Mouse (Mus musculus) heart, embryonic 13.5 days (tissue): ENCODE results near the gene Atp10b. TPM values are rescaled to one million over a fixed set of nuclear protein-coding genes. Genes with fewer than 3 reads are reported as not detected.

Source experiments
- ATAC-seq: fragments of 200-750 bp; cut with Nextera tagmentation; 2 replicates; pipeline ENCODE4 v1.8.0; 2017; ENCODE audit warnings: moderate TSS enrichment; ENCODE audit not compliant: insufficient number of reproducible peaks, low FRiP score, low TSS enrichment; ENCODE audit errors: extremely low read depth
- H3K27ac ChIP-seq: fragments of 300-500 bp; sonication (generic); replicated peaks from 2 replicates; pipeline ENCODE4 v1.5.1; 2015; ENCODE audit warnings: moderate library complexity, mild to moderate bottlenecking, inconsistent platforms
- H3K27me3 ChIP-seq: fragments of 300-500 bp; sonication (generic); replicated peaks from 2 replicates; pipeline ENCODE4 v1.6.1; 2015; ENCODE audit warnings: mild to moderate bottlenecking, inconsistent platforms
- H3K36me3 ChIP-seq: fragments of 300-500 bp; sonication (generic); 2 replicates; pipeline ENCODE4 v1.6.1; 2015; ENCODE audit warnings: mild to moderate bottlenecking, inconsistent platforms
- H3K4me1 ChIP-seq: fragments of 300-500 bp; sonication (generic); 2 replicates; pipeline ENCODE4 v1.6.1; 2015; ENCODE audit warnings: inconsistent platforms
- H3K4me2 ChIP-seq: fragments of 300-500 bp; sonication (generic); 2 replicates; pipeline ENCODE4 v1.6.1; 2015; ENCODE audit warnings: inconsistent platforms, mild to moderate bottlenecking, moderate library complexity
- H3K4me3 ChIP-seq: fragments of 300-500 bp; sonication (generic); 2 replicates; pipeline ENCODE4 v1.5.1; 2015; ENCODE audit warnings: moderate library complexity, mild to moderate bottlenecking, inconsistent platforms
- H3K9ac ChIP-seq: fragments of 300-500 bp; sonication (generic); 2 replicates; pipeline ENCODE4 v1.6.1; 2015; ENCODE audit warnings: inconsistent platforms, mild to moderate bottlenecking, moderate library complexity
- H3K9me3 ChIP-seq: fragments of 300-500 bp; sonication (generic); 2 replicates; pipeline ENCODE4 v1.6.1; 2016; ENCODE audit warnings: inconsistent platforms
- WGBS: fragments of 180-500 bp; shearing (Covaris S2); methylation state at CpG from one replicate; pipeline ENCODE4 v1.1.7; 2015; ENCODE audit warnings: mixed read lengths; 5-methylcytosine and 5-hydroxymethylcytosine counted together
- polyA plus RNA-seq: library from polyadenylated mRNA; unstranded; fragments of >200 nt; fragmentation: Nextera tagmentation; extraction: Ambion mirVana; gene quantifications from 2 replicates; pipeline ENCODE4 v1.2.1, GENCODE M21; 2015

The Atp10b gene
- polyA plus RNA-seq, 1 experiment from 2014 or later = 0.03 TPM

DNA sequence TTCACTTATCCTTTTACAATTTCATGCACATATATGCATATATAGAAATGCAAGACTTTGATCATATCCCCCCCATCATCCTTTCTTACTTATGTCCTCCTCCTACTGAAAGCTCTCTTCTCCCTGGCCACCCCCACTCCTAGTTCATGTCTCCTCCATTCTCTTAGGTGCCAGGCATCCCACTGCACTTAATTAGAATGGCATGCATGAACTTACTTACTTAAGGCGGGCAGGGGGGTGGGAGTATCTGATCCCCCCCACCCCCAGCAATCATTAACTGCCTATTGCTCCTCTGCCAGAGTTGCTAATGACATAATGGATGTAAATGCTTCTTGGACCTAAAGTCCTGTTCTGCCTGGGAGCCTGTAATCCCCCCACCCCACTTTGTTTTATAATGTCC is 9.1 kb downstream of the Atp10b start:
- H3K4me3 ChIP-seq = no peak overlapping the region
- ATAC-seq = no peak
- H3K27me3 ChIP-seq = no peaks in the 10 kb centered on the region
- no peaks in the 10 kb centered on the region for H3K9me3 ChIP-seq
- no peak overlapping the region for H3K9ac ChIP-seq
- H3K36me3 ChIP-seq = no peaks in the 10 kb centered on the region
- H3K4me1 ChIP-seq = no peaks in the 10 kb centered on the region
- H3K27ac ChIP-seq = no peak overlapping the region
- WGBS = 52% methylated on average over 1 of the region's 1 CpGs
- H3K4me2 ChIP-seq = no peak overlapping the region

DNA sequence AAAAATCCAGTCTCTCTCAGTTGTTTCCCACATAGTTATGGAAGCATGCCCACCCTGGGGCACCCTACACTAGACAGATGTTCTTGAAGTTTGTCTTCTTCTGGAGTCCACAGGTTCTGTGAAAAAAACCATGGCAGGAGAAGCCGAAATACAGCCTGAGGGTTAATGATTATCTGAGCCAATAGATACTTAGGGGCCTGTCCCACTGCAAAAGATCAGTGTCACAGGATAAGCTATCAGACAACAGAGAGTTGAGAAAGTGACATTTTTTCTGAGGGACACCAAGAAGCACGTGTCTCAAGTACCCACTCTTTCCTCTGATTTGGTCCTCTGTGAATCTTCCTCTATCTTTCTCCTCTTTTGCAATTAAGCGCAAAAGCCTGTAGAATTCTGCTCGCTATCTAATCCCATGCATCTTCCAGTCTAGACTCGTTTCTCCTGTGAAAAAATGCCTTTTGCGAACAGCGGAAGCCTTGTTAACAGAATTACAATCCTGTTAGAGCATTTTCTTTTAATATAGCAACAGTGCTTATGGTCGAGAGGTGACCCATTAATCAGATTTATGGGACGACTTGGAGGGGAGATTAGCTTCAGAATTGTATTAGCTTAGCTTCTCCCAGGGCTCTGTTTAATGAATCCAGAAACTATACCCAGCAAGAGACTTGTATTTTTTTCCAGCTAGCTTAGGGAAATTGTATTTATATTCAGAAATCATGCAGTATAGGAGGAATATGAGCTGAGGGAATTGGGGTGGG is 10.7 kb downstream of the Atp10b start:
- Histone ChIP-seq H3K36me3 (no peaks in the 10 kb centered on the region), H3K4me2 (no peak overlapping the region), H3K4me3 (no peak overlapping the region), H3K27ac (no peak overlapping the region), H3K9me3 (no peaks in the 10 kb centered on the region), H3K27me3 (no peaks in the 10 kb centered on the region), H3K9ac (no peak overlapping the region), H3K4me1 (no peaks in the 10 kb centered on the region)
- no peak for ATAC-seq
- 62% methylated on average over 9 of the region's 9 CpGs for WGBS

DNA sequence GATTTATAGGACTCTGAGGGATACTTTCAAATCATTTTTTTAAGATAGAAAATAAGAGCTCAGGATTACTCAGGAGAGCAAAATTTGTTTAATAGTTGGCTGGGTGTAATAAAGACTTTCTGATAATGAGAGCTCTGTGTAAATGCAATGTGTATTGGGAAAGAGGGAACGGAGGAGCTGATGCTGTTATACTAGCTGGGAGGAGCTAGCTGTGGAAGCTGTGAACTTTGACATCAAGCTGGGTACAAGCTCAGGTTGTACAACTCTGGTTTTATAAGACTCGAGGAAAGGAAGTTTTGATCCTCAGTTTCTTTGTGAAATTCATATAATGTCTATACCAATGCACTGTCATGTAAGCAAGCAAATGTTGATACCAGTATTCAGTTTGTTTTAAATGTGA is 20.9 kb downstream of the Atp10b start:
- no peaks in the 10 kb centered on the region for H3K9me3 ChIP-seq
- no peak overlapping the region for H3K9ac ChIP-seq
- H3K4me3 ChIP-seq = no peak overlapping the region
- no peak for ATAC-seq
- no peak overlapping the region for H3K27ac ChIP-seq
- WGBS = 67% methylated on average over 2 of the region's 2 CpGs
- H3K27me3 ChIP-seq = no peaks in the 10 kb centered on the region
- H3K4me1 ChIP-seq = no peaks in the 10 kb centered on the region
- H3K36me3 ChIP-seq = no peaks in the 10 kb centered on the region
- H3K4me2 ChIP-seq = no peak overlapping the region

DNA sequence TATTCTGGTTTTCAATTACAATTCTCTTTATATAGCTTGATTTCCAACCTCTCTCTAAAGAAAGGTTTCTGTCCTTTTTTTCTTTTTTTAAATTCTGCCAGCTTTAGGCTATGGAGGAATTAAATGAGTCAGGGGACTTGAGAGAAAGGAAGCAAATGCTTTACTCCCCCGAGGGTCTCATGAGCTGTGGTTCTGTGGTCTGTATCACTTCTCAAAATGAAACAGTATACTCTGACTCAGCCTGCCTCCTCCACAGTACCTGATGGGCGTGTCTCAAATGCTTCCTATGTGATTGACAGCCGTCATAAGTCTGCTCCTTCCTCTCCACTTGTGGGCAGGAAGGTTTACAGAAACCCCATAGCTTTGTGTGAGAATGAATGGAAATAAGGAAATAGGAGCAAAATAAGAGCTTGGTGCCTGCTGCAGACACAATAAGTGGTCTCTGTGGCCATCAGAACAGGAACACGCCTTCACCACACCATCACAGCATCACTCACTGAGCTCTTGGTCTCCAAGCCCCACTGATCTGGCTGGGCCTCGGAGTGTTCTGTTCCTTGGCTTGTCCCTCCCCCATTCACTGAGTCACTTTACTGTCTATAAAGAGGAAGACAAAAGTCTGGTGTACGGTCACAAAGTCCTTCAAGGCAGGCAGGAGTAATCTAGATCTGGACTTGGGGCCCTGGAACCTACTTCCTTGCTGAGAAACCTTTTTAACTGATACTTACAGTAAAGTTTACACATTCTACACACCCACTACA is 24.9 kb downstream of the Atp10b start:
- WGBS = 61% methylated on average over 6 of the region's 6 CpGs
- no peaks in the 10 kb centered on the region for H3K4me1 ChIP-seq
- no peaks in the 10 kb centered on the region for H3K36me3 ChIP-seq
- H3K27me3 ChIP-seq = no peaks in the 10 kb centered on the region
- H3K9me3 ChIP-seq = no peaks in the 10 kb centered on the region
- no peak overlapping the region for H3K27ac ChIP-seq
- no peak overlapping the region for H3K9ac ChIP-seq
- no peak overlapping the region for H3K4me3 ChIP-seq
- ATAC-seq = no peak
- H3K4me2 ChIP-seq = no peak overlapping the region

DNA sequence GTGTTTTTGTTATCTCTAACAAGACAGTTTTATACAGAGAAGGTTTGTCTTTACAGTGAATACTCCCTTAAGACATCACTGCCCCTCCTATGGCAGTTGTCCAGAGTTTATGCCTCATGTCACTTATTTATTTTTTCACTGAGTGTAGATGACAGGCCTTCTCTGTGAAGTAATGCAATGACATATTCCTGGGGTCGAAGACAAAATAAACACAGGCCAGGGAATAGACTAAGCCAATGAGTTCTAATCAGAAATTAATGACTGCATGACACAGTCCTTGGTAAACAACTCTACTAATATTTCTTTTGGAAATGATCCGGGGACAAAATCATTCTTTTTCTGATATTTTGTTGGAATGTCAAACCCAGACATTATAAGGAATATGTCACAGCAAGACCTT is 32.7 kb downstream of the Atp10b start:
- WGBS = 46% methylated on average over 2 of the region's 2 CpGs
- H3K27me3 ChIP-seq = no peaks in the 10 kb centered on the region
- no peak for ATAC-seq

DNA sequence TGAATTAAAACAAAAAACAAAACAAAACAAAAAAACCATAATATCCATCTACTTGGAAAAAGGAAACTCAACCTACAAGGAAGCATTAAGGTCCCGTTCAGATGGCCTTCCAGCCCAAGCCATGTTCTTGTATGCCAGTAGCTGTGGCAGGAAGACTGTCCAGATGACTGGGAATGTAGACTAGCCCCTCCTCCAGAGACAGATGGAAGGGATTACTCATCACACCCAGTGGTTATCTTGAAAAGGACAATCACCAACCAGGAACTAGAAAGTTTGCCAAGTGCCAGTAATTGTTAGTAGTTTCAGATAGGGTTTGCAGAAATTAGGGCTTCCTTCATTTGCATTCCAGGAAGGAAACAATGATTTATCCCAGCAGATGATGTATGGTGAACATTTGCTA is 33.1 kb downstream of the Atp10b start:
- 37% methylated on average over 1 of the region's 1 CpGs for WGBS
- H3K4me3 ChIP-seq = no peak overlapping the region
- no peak overlapping the region for H3K9ac ChIP-seq
- H3K27me3 ChIP-seq = no peaks in the 10 kb centered on the region
- H3K9me3 ChIP-seq = no peaks in the 10 kb centered on the region
- ATAC-seq = no peak
- H3K27ac ChIP-seq = no peak overlapping the region
- H3K36me3 ChIP-seq = no peaks in the 10 kb centered on the region
- peaks cover 8% of the 10 kb centered on the region; the same call in 1 of the 2 replicates for H3K4me1 ChIP-seq
- no peak overlapping the region for H3K4me2 ChIP-seq

More for the DNA sequence above, 32.7 kb downstream of the Atp10b start:
- Histone ChIP-seq H3K9me3 (no peaks in the 10 kb centered on the region), H3K27ac (no peak overlapping the region), H3K4me3 (no peak overlapping the region), H3K4me2 (no peak overlapping the region), H3K4me1 (peaks cover 8% of the 10 kb centered on the region; the same call in 1 of the 2 replicates), H3K36me3 (no peaks in the 10 kb centered on the region), H3K9ac (no peak overlapping the region)

DNA sequence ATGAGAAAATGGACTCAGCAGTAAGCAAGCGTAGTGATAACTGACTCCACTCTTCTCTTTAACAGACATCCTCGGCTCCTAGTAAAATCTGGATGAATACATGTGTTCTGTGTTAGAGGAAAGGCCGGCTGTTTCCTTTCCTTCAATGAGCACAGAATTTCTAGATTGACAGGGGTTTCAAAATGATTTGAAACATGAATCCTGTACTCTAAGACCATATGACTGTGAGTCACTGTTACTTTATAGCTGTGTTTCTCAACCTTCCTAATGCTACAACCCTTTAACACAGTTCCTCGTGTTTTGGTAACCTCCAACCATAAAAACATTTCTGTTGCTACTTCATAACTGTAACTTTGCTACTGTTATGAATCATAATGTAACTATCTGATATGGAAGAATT is 33.8 kb downstream of the Atp10b start:
- Histone ChIP-seq H3K27me3 (no peaks in the 10 kb centered on the region), H3K9me3 (no peaks in the 10 kb centered on the region), H3K4me3 (no peak overlapping the region), H3K9ac (no peak overlapping the region), H3K36me3 (no peaks in the 10 kb centered on the region), H3K27ac (no peak overlapping the region), H3K4me1 (peaks cover 8% of the 10 kb centered on the region; the same call in 1 of the 2 replicates), H3K4me2 (no peak overlapping the region)
- 61% methylated on average over 4 of the region's 4 CpGs for WGBS
- ATAC-seq = no peak

DNA sequence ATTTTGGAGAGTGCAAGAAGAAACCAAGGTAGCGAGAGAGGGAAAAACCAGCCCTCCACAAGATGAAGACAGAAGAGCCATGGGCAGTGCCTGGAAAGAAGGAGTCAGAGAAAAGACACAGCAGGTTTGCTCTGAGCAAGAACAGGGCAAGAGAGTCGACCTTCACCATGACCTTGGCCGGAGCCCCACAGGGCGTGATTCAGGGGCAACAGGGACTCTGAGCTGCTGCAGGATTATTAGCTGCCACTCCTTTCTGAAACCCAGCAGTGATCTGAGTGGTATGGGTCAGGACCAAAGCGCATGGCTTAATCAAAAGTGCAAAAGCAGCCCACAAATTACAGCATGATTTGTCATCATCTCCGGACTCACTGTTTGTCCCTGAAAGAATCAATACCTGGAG is 36.6 kb downstream of the Atp10b start:
- Histone ChIP-seq H3K4me1 (peaks cover 8% of the 10 kb centered on the region; the same call in 1 of the 2 replicates), H3K9ac (no peak overlapping the region), H3K27me3 (no peaks in the 10 kb centered on the region), H3K9me3 (no peaks in the 10 kb centered on the region), H3K4me2 (no peak overlapping the region), H3K36me3 (no peaks in the 10 kb centered on the region), H3K27ac (no peak overlapping the region), H3K4me3 (no peak overlapping the region)
- no peak for ATAC-seq
- WGBS = 52% methylated on average over 6 of the region's 6 CpGs

DNA sequence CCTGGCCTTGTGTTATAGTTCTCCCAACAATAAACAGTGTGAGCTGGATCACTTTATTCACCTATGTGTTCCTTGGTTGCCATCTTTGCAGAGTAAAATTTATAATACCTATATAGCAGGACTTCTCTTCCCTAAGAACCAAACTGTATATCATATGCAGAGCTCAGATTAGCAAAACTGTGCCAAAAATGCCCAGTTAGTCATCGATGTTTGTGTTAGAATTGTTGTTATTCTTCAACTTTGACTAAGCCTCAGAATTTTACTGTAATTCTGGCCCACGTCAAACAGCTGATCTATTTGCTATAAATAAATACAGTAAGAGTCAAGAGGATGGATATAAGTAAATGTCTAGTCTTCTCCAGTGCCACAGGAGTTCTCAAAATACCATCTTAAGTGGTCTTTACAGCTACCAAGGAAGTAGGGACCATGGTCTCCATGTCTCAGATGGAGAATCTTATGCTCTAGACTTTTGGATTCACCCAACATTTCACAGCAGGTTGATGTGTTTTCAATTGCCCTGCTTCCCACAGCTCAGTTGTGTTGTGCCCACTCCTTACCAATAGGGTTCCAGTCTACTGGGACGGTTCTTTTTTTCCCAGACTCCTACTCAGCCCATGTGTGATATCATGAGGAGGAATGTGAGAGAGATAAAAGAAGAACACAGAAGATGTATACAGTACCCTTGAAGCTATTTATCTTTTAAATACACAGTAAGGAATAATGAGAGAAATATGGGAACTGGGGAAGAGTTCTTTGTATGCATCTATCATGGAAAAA is 40.3 kb downstream of the Atp10b start:
- Histone ChIP-seq H3K27ac (no peak overlapping the region), H3K9ac (no peak overlapping the region), H3K4me1 (0 out of 2 replicates have a peak, but pooled peaks cover 3% of the 10 kb centered on the region), H3K27me3 (no peaks in the 10 kb centered on the region), H3K9me3 (no peaks in the 10 kb centered on the region), H3K4me3 (no peak overlapping the region), H3K36me3 (no peaks in the 10 kb centered on the region), H3K4me2 (no peak overlapping the region)
- WGBS = 80% methylated on average over 3 of the region's 3 CpGs
- ATAC-seq = no peak

DNA sequence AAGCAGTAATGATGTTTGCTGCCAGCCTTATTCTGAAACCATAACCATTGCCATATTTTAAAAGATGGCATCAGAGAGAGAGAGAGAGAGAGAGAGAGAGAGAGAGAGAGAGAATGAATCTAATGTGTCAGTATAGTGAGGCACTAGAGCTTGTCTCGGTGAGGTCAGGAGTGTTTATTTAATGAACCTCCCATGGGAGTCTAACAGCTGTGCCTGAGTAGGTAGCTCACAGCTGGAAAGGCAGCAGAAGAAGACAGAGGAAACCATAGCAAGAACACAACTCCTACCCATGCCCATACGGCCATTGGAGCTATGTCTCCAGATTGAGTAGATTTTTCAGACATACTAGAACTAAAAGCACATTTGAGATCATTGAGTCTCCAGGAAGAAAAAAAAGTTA is 49.1 kb downstream of the Atp10b start:
- 71% methylated on average over 2 of the region's 2 CpGs for WGBS
- no peak for ATAC-seq

DNA sequence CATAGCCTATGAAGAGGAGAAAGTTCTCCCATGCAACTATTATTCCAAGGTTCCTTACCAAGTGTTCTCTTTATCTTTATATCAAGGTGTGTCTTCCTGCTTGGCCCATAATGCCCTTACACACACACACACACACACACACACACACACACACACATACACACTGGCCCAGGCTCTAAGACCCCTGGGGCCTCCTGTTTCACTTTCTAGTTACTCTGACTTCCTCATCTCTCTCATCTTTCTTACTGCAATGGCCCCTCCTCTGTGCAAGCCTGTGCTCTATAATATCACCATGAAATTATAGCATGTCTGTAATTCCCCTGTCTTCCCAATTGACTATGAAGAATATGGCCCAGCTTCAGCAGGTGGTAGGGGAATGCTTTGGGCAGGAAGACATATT is 49.7 kb downstream of the Atp10b start:
- Histone ChIP-seq H3K4me2 (no peak overlapping the region), H3K9me3 (no peaks in the 10 kb centered on the region), H3K4me1 (no peaks in the 10 kb centered on the region), H3K4me3 (no peak overlapping the region), H3K9ac (no peak overlapping the region), H3K27ac (no peak overlapping the region), H3K36me3 (no peaks in the 10 kb centered on the region), H3K27me3 (no peaks in the 10 kb centered on the region)
- ATAC-seq = no peak

More for the DNA sequence above, 49.1 kb downstream of the Atp10b start:
- no peaks in the 10 kb centered on the region for H3K27me3 ChIP-seq
- H3K27ac ChIP-seq = no peak overlapping the region
- no peaks in the 10 kb centered on the region for H3K9me3 ChIP-seq
- H3K9ac ChIP-seq = no peak overlapping the region
- no peak overlapping the region for H3K4me3 ChIP-seq
- no peaks in the 10 kb centered on the region for H3K4me1 ChIP-seq
- no peaks in the 10 kb centered on the region for H3K36me3 ChIP-seq
- no peak overlapping the region for H3K4me2 ChIP-seq
